Mouse (Mus musculus) hindbrain, embryonic 13.5 days (tissue): ENCODE measurements around the gene Mtch1. TPM values are rescaled to one million over a fixed set of nuclear protein-coding genes. Genes with fewer than 3 reads are reported as not detected.

Experiments
- ATAC-seq: fragments of 200-750 bp; cut with Nextera tagmentation; 2 replicates; pipeline ENCODE4 v1.8.0; 2017; ENCODE audit warnings: moderate TSS enrichment; ENCODE audit not compliant: low FRiP score
- H3K27ac ChIP-seq: fragments of 300-500 bp; sonication (generic); 2 replicates; pipeline ENCODE4 v1.5.1; 2015; ENCODE audit warnings: inconsistent platforms, mild to moderate bottlenecking, moderate library complexity
- H3K27me3 ChIP-seq: fragments of 300-500 bp; sonication (generic); 2 replicates; pipeline ENCODE4 v1.6.1; 2015; ENCODE audit warnings: mild to moderate bottlenecking, inconsistent platforms
- H3K36me3 ChIP-seq: fragments of 300-500 bp; sonication (generic); 2 replicates; pipeline ENCODE4 v1.6.1; 2015; ENCODE audit warnings: mild to moderate bottlenecking, inconsistent platforms
- H3K4me1 ChIP-seq: fragments of 300-500 bp; sonication (generic); replicated peaks from 2 replicates; pipeline ENCODE4 v1.6.1; 2015; ENCODE audit warnings: inconsistent platforms
- H3K4me2 ChIP-seq: fragments of 300-500 bp; sonication (generic); 2 replicates; pipeline ENCODE4 v1.6.1; 2015; ENCODE audit warnings: inconsistent platforms, mild to moderate bottlenecking, moderate library complexity
- H3K4me3 ChIP-seq: fragments of 300-500 bp; sonication (generic); 2 replicates; pipeline ENCODE4 v1.5.1; 2015; ENCODE audit warnings: mild to moderate bottlenecking, inconsistent platforms
- H3K9ac ChIP-seq: fragments of 300-500 bp; sonication (generic); 2 replicates; pipeline ENCODE4 v1.6.1; 2015; ENCODE audit warnings: mild to moderate bottlenecking, inconsistent platforms
- H3K9me3 ChIP-seq: fragments of 300-500 bp; sonication (generic); 2 replicates; pipeline ENCODE4 v1.6.1; 2016; ENCODE audit warnings: inconsistent platforms
- WGBS: fragments of 180-500 bp; shearing (Covaris S2); methylation state at CpG from one replicate; pipeline ENCODE4 v1.1.7; 2015; 5-methylcytosine and 5-hydroxymethylcytosine counted together
- polyA plus RNA-seq: library from polyadenylated mRNA; unstranded; fragments of >200 nt; fragmentation: Nextera tagmentation; extraction: Ambion mirVana; gene quantifications from 2 replicates; pipeline ENCODE4 v1.2.1, GENCODE M21; 2015

Mtch1 gene
- polyA plus RNA-seq, 1 experiment from 2014 or later, result 423 TPM

DNA sequence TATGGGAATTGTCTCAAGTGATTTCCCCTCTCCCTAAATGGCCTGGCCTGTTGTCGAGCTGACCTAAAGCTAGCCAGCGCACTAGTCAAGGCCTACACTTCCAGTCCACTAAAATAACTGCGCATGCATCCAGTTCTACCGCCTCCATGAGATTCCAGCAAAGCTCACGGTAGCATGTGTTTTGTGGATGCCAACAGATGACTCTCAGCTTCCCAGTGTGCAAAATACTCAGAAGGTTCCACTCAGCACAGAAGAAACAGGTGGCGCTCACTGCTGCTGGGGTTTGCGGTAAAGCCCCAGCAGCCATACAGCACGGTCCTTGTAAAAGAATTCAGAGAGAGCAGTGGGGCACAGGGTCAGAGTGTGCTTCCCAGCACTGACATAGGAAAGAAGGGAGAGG, 36.1 kb downstream of the Mtch1 start:
- Histone ChIP-seq H3K27me3 (no peaks in the 10 kb centered on the region), H3K4me3 (no peak overlapping the region), H3K36me3 (no peaks in the 10 kb centered on the region), H3K4me2 (no peak overlapping the region), H3K27ac (no peak overlapping the region), H3K4me1 (peaks cover 3% of the 10 kb centered on the region; the same call in 1 of the 2 replicates), H3K9ac (no peak overlapping the region), H3K9me3 (no peaks in the 10 kb centered on the region)
- ATAC-seq, result no peak
- whole genome bisulfite sequencing, result 88% methylated on average over 8 of the region's 8 CpGs

DNA sequence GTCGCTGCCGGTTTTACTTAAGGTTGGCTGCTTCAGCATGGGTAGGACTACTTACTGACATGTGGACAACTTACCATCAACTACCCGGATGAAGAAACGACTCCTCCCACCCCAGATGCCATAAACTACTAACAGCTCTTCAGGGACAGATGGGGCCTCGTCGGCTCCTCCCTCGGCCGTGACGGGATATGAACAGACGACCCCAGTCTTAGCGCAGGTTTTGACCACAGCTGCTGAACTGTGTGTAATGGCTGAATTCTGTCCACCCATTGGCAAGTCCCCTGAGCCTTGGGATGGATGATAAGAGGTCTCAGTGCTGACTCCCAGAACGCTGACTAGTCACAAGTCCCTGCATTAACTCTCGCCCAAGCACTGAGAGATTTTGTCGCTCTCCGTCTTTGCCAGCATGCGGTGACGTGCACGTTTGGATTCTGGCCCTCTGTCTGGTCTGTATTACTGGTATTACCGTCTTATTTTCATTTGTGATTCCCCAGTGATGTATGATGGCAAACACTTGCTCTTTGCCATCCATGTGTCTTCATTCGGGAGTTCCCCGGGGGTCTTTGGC, 37.6 kb downstream of the Mtch1 start:
- no peaks in the 10 kb centered on the region for H3K36me3 ChIP-seq
- no peak overlapping the region for H3K4me3 ChIP-seq
- no peak for ATAC-seq
- no peaks in the 10 kb centered on the region for H3K27me3 ChIP-seq
- no peak overlapping the region for H3K4me2 ChIP-seq
- 67% methylated on average over 21 of the region's 21 CpGs for WGBS
- no peaks in the 10 kb centered on the region for H3K9me3 ChIP-seq
- no peak overlapping the region for H3K9ac ChIP-seq
- H3K4me1 ChIP-seq, result peaks cover 8% of the 10 kb centered on the region
- H3K27ac ChIP-seq, result no peak overlapping the region

DNA sequence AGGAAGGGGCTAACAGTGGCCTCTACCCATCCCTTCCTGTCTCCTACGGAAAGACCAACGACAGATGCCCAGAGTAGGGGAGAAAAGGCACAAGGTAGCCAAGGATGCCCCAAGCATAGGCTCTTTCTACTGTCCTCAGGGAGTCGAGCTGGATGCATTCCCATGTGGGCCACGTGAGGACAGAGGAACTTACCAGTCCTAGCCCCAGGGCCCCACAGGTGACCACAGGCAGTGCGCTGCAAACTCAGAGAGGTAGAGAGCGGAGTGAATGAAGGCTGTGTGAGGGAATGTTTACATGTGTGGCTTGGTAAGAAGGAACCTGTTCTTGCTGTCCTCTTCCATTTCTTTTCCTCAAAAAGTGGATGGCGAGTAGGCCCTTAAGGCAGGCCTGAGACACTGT, 41.9 kb downstream of the Mtch1 start:
- Histone ChIP-seq H3K4me1 (peaks cover 13% of the 10 kb centered on the region), H3K27me3 (no peaks in the 10 kb centered on the region), H3K4me2 (no peak overlapping the region), H3K9me3 (no peaks in the 10 kb centered on the region), H3K36me3 (peaks cover 18% of the 10 kb centered on the region), H3K27ac (no peak overlapping the region), H3K4me3 (no peak overlapping the region), H3K9ac (0 out of 2 replicates have a peak overlapping the region, but pooled peaks have one; percentile 1)
- WGBS, result 62% methylated on average over 7 of the region's 7 CpGs
- no peak for ATAC-seq

DNA sequence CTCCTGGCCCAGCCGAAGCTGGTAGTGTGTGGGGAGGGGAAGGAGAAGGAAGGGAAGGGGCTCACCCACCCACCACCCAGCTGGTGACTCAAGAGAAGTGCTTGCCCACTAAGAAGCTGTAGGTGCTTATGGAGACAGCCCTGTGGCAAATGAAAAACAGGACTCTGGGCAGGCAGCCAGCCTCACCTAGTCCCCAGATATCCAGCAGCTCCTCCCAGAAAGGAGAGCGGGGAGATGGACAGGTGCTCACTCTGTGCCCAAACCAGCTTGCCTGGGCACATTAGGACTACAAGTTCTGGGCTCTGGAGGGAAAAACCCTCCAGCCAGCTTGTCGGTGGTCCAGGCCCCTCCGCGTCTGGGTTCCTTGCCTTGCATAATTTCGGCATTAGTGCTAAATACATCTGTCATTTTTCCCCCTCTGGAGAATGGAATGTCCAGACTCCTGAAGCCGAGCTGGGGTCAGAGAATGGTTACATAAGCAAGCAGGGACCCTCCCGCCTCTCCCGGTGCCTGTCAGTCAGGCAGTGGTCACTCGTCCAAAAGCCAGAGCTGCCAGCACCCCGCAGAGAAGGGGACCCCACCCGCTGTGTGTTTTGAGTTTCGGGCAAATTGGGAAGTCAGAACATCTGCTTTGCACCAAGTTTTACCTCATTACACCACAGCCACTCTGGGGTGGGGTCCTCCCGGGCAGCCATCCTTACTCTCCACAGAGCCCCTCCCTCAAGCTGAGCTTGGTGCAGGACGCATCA, 42.5 kb downstream of the Mtch1 start:
- Histone ChIP-seq H3K4me3 (no peak overlapping the region), H3K9me3 (no peaks in the 10 kb centered on the region), H3K36me3 (peaks cover 25% of the 10 kb centered on the region), H3K27me3 (no peaks in the 10 kb centered on the region), H3K4me1 (peaks cover 13% of the 10 kb centered on the region), H3K27ac (no peak overlapping the region; the same call in 1 of the 2 replicates), H3K4me2 (no peak overlapping the region), H3K9ac (0 out of 2 replicates have a peak overlapping the region, but pooled peaks have one; percentile 1)
- WGBS, result 29% methylated on average over 15 of the region's 15 CpGs
- ATAC-seq, result no peak

DNA sequence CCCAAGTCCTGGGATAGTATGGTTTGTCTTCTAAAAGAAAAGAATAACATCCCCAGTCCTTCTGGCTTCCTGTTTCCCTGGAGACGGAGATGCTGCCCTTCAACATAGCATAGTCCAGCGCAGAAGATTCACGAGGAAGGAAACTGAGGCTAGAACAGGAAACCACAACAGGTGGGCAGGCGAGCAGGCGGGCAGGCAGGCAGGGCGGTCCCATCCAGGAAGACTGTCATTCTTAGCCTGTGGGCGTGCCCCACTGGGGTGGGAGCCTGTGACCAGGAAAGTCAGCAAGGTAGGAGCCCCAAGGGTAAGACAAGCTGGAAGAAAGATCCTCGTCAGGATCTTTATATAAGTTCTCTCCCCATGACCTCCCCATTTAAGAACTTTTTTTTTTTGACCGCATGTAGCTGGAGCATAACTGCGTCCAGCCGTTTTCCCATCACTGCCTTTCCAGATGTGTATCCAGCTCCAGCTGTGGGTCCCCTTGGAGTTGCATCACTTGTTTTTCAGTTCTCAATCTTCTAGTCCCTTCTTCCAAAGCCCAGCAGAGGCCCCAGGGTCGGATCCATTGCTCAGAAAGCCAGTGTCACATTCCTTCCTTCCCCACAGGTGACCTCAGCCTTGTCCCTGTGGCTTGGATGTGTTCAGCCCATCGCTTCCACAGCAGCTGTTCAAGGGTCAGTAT, 43.2 kb downstream of the Mtch1 start:
- H3K27me3 ChIP-seq, result no peaks in the 10 kb centered on the region
- peaks cover 32% of the 10 kb centered on the region for H3K36me3 ChIP-seq
- H3K4me1 ChIP-seq, result peaks cover 13% of the 10 kb centered on the region
- no peak overlapping the region for H3K9ac ChIP-seq
- no peak overlapping the region for H3K4me2 ChIP-seq
- WGBS, result 68% methylated on average over 13 of the region's 13 CpGs
- H3K9me3 ChIP-seq, result no peaks in the 10 kb centered on the region
- no peak overlapping the region for H3K4me3 ChIP-seq
- H3K27ac ChIP-seq, result no peak overlapping the region; the same call in 1 of the 2 replicates
- no peak for ATAC-seq

DNA sequence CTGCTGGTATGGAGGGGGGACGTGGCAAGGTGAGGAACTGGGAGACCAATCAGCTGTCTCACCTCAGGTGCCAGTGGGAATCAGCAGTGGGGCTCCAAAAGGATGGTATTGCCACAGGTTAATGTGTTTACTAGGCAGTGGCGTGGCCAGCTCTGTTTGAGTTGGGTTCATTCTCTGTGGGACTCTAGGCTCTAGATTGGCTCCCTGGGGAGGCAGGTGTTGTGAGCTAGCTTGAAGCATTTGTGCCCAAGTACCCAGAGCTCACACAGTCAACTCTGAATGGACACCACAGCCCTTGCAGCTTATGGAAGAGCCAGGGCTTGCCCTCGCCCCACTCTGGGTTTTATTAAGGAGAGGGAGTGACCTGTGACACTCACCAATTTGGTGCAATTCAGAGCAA, 43.9 kb downstream of the Mtch1 start:
- Histone ChIP-seq H3K36me3 (peaks cover 39% of the 10 kb centered on the region), H3K9me3 (no peaks in the 10 kb centered on the region), H3K4me3 (no peak overlapping the region), H3K4me1 (peaks cover 13% of the 10 kb centered on the region), H3K4me2 (no peak overlapping the region), H3K27ac (no peak overlapping the region), H3K9ac (no peak overlapping the region), H3K27me3 (no peaks in the 10 kb centered on the region)
- WGBS, result 85% methylated on average over 3 of the region's 3 CpGs
- ATAC-seq, result no peak

DNA sequence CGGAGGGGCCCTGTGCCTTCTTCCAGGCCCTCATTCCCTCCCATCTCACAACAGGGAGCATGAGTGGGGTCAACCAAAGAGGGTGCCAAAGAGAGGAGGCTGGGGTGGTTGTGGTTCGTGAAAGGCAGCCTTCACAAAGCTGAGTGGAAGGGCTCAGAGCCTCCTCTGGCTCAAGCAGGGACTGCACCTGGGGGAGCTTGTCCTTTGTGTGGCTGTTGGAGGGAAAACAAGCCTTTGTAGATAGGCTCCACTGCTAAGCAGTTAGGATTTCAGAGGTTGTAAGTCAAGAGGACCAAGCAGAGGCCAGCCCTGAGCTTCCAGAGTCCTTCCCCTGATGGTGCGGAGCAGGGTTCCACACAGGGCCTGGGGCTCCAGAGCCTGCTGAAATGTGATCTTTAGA, 44.6 kb downstream of the Mtch1 start:
- Histone ChIP-seq H3K27me3 (no peaks in the 10 kb centered on the region), H3K36me3 (peaks cover 45% of the 10 kb centered on the region), H3K4me1 (peaks cover 13% of the 10 kb centered on the region), H3K9me3 (no peaks in the 10 kb centered on the region), H3K9ac (0 out of 2 replicates have a peak overlapping the region, but pooled peaks have one; percentile 20), H3K4me2 (no peak overlapping the region), H3K27ac (0 out of 2 replicates have a peak overlapping the region, but pooled peaks have one; percentile 1), H3K4me3 (no peak overlapping the region)
- no peak for ATAC-seq
- 44% methylated on average over 3 of the region's 3 CpGs for WGBS

DNA sequence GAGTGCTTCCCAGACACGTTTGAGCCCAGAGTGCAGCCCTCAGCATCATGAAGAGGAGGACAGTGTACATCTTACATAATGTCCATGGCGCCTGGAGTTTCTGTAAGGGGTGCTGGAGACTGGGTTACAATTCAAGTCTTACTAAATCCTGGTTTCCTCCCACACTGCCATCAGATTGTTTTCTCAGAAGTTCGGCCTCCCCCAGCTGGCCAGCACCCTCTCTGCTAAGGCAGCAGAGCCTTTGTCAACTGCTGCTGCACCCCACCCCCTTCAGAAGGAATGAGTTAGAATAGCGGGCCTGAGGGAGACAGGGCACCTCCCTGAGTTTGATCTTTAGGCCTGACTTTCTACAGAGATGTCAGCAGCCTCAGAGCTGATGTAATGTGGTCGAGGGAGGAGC, 45.6 kb downstream of the Mtch1 start:
- H3K4me3 ChIP-seq, result no peak overlapping the region
- no peaks in the 10 kb centered on the region for H3K9me3 ChIP-seq
- H3K4me2 ChIP-seq, result no peak overlapping the region
- ATAC-seq, result no peak
- no peak overlapping the region for H3K27ac ChIP-seq
- H3K27me3 ChIP-seq, result no peaks in the 10 kb centered on the region
- peaks cover 13% of the 10 kb centered on the region for H3K4me1 ChIP-seq
- WGBS, result 77% methylated on average over 5 of the region's 5 CpGs
- H3K36me3 ChIP-seq, result peaks cover 54% of the 10 kb centered on the region
- no peak overlapping the region for H3K9ac ChIP-seq

DNA sequence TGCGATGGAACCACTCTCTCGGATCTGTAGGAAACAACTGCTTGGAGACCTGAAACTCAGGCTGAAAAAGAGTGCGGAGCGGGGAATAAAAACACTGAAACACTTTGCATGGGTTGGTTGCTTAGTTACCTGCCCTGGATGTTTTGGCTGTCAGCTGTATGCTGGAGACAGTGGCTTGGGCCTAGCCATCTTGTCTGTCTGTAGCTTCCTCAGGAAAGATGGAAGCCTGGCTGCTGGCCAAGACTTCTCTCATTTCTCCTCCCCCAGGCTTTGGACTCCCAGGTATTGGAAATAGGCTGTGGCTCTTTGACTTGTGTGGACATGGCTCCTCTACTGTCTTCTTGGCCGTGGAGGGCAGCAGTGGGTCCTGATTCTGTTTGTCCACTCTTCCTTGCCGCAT, 46.3 kb downstream of the Mtch1 start:
- WGBS, result 94% methylated on average over 6 of the region's 6 CpGs
- Histone ChIP-seq H3K4me3 (no peak overlapping the region), H3K4me1 (peaks cover 13% of the 10 kb centered on the region), H3K36me3 (peaks cover 61% of the 10 kb centered on the region), H3K27ac (no peak overlapping the region), H3K9ac (no peak overlapping the region), H3K9me3 (no peaks in the 10 kb centered on the region), H3K4me2 (no peak overlapping the region), H3K27me3 (no peaks in the 10 kb centered on the region)
- ATAC-seq, result no peak

DNA sequence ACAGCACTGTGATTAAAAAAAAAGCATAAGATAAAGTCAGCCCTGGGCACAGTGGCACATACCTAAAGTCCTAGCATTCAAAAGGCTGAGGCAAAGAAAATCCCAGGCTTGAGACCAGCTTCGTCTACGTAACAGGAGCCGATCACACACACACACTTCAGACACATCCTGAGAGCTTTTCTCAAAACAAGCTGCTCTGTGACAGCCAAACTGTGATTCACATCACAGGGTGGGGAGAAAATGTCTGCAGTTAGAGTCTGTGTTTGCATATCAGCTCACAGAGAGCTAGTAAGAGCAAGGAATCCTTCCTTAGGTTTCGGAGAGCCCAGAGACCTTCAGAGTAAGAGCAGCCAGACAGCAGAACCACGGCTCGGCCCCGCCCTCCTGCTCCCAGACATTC, 46.8 kb downstream of the Mtch1 start:
- no peak overlapping the region for H3K4me2 ChIP-seq
- H3K9ac ChIP-seq, result no peak overlapping the region
- H3K27ac ChIP-seq, result no peak overlapping the region
- no peak for ATAC-seq
- no peaks in the 10 kb centered on the region for H3K27me3 ChIP-seq
- peaks cover 12% of the 10 kb centered on the region for H3K4me1 ChIP-seq
- WGBS, result 92% methylated on average over 7 of the region's 7 CpGs
- no peak overlapping the region for H3K4me3 ChIP-seq
- H3K36me3 ChIP-seq, result peaks cover 65% of the 10 kb centered on the region
- no peaks in the 10 kb centered on the region for H3K9me3 ChIP-seq

DNA sequence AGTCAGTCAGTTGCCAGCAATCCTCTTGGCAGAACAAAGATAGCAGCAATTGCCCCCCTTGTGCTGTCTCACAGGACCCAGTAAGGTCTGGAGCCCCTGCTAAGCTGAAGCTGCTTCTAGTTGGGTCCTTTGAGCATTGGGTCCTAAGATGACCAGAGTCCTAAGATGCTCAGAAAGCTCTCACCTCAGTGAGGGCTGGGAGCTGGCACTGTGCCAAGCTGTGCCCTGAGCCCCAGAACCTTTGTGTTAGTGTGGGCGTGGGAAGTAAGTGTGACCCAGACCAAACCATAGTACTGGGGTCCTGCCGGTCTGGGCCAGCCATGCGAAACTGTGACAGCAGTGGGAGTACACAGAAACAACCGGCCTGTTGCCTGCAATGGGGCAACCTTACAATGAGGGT, 48.5 kb downstream of the Mtch1 start:
- H3K9ac ChIP-seq, result no peak overlapping the region
- no peaks in the 10 kb centered on the region for H3K27me3 ChIP-seq
- no peaks in the 10 kb centered on the region for H3K9me3 ChIP-seq
- no peak for ATAC-seq
- no peak overlapping the region for H3K27ac ChIP-seq
- H3K36me3 ChIP-seq, result peaks cover 82% of the 10 kb centered on the region
- H3K4me1 ChIP-seq, result no peaks in the 10 kb centered on the region
- no peak overlapping the region for H3K4me2 ChIP-seq
- H3K4me3 ChIP-seq, result no peak overlapping the region
- WGBS, result 89% methylated on average over 4 of the region's 4 CpGs

DNA sequence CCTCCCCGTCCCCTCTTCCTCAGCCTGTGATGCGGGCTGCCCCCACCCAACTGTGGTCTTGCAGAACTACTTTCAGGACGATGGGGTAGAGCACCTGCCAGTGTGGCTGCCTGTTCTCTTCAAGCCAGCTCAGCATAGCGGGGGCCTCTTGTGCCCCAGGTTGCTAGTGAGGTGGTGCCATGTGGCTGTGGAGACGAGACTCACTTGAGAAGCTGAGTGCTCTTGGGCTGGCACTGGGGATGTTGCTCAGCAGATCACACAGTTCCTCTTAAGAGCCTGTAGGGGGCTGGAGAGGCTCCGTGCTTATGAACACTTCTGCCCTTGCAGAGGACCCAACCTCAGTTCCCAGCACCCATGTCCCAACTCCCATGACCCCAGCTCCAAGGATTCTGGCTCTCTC, 49.9 kb downstream of the Mtch1 start:
- H3K4me1 ChIP-seq, result no peaks in the 10 kb centered on the region
- no peaks in the 10 kb centered on the region for H3K27me3 ChIP-seq
- H3K9me3 ChIP-seq, result no peaks in the 10 kb centered on the region
- no peak overlapping the region for H3K27ac ChIP-seq
- no peak for ATAC-seq
- WGBS, result 91% methylated on average over 6 of the region's 6 CpGs
- no peak overlapping the region for H3K9ac ChIP-seq
- H3K4me3 ChIP-seq, result no peak overlapping the region
- H3K4me2 ChIP-seq, result no peak overlapping the region
- H3K36me3 ChIP-seq, result peaks cover 96% of the 10 kb centered on the region
